Mouse (Mus musculus): ENCODE results near the gene Ccdc191.
A peak's percentile ranks its signal among the peaks of the same experiment; 100 is the strongest.

Gene Ccdc191

GRCm38 (mm10) chr16:43994623-43995022, 105.0 kb downstream of the Ccdc191 start:
- DNase-seq: no peak

- no peak for DNase-seq
These were observed 109.5 kb downstream of the Ccdc191 start for GRCm38 (mm10) chr16:43999111-43999510.

DNA sequence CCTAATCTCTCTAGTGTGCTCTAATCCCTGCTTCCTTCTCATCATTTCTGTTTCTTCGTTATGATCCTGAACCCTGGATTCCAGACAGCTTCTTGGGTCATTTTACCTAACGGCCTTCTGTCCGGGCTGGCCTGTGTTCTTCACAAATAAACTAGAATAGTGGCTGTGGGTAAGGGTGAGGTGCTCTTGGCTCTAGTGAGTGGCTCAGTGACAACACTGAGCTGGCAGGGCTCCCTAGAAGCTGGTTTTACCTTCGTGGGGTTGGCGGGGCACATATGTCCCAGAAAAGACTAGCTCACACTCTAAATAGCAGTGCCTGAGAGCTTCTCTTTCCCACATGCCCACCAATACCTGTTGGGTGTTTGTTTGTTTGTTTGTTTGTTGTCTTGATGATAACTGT, 109.9 kb downstream of the Ccdc191 start:
- peak; percentile 79 to 84 for DNase-seq

GRCm38 (mm10) chr16:44002086-44002485, 112.5 kb downstream of the Ccdc191 start:
- peak; percentile 13 to 15 for DNase-seq

DNA sequence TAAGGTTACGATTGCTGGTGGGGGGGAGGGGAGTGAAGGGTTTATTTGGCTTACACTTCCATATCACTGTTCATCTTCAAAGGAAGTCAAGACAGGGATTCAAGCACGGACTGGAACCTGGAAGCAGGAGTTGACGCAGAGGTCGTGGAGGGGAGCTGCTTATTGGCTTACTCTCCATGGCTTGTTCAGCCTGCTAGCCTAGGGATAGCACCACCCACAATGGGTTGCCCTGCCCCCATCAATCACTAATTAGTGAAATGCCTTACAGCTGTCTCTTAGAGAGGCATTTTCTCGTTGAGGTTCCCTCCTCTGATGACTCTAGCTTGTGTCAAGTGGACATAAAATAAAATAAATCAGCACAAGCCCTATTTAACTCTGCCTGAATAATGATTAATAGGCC, 121.4 kb downstream of the Ccdc191 start:
- DNase-seq: no peak

All from cerebellum, postnatal 10 days (tissue).